Mouse (Mus musculus) bone marrow macrophage, adult 2 months (primary cell): Measurements from ENCODE around the gene Hist1h4a.

Source experiments
- CTCF ChIP-seq: IDR thresholded peaks from 2 replicates; pipeline ENCODE4 v1.5.1; 2012; ENCODE audit warnings: low read depth, mild to moderate bottlenecking, low read length, moderate library complexity
- POLR2A ChIP-seq: IDR thresholded peaks from 2 replicates; pipeline ENCODE4 v1.6.1; 2012; ENCODE audit warnings: mild to moderate bottlenecking, low read depth, low read length, borderline replicate concordance

DNA sequence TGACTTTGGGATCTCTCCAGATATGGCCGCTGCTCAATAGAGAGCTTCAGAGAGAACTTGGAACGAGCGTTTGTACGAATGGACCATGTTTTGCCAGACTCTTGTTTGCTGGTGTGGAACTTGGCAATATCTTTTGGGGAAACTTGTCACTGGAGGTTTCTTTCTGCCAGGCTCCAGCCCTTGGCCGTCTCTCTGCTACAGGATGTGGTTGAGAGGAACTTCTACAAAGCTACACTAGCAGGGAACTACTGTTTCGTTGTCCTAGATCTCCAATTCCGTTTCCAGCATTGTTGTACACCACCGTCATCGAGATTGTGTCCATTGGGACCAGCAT lies 31.9 kb downstream of the Hist1h4a start:
- no peak for TF ChIP-seq POLR2A
- TF ChIP-seq CTCF, result no peak
